Mouse (Mus musculus): ENCODE measurements around the gene Nucks1.

The Nucks1 gene

GRCm38 (mm10) chr1:131919052-131919451, 8.7 kb downstream of the Nucks1 start:
- no peak for DNase-seq (ENCODE audit: low read depth)

DNA sequence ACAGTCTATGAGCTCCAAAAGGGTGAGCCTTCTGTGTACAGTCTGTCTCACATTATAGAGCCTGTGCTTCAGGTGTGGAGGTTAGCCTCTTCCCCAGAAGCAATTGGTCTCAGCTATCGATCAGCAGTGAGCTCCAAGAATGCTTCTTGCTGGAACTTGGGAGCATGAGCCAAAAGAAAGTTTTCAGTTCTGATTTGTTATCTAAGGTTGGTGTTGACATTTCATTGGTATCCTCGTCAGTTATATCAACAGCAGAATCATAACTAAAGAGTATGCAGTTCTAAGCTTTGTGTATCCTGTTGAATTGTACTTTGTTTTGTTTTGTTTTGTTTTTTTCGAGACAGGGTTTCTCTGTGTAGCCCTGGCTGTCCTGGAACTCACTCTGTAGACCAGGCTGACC, 11.8 kb downstream of the Nucks1 start:
- DNase-seq (ENCODE audit: low read depth) = no peak

DNA sequence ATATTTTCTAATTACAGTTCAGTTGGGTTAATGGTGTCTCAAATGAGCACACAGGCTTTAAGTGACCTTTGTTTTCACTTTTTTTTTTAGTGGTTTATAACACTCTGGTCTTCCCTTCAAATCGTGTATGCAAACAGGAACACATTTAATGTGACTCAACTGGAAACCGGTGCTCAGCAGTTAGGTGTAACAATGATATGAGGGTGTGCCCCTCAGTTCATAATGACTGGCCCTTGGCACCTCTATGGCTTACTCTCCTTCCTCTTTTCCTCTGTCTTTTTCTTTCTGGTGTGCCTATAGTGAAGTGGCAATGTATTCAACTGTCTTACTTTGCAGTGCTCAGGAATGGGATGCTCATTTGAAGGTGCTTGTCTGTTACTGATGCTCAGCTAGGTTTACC, 23.1 kb downstream of the Nucks1 start:
- no peak for DNase-seq (ENCODE audit: low read depth)

DNA sequence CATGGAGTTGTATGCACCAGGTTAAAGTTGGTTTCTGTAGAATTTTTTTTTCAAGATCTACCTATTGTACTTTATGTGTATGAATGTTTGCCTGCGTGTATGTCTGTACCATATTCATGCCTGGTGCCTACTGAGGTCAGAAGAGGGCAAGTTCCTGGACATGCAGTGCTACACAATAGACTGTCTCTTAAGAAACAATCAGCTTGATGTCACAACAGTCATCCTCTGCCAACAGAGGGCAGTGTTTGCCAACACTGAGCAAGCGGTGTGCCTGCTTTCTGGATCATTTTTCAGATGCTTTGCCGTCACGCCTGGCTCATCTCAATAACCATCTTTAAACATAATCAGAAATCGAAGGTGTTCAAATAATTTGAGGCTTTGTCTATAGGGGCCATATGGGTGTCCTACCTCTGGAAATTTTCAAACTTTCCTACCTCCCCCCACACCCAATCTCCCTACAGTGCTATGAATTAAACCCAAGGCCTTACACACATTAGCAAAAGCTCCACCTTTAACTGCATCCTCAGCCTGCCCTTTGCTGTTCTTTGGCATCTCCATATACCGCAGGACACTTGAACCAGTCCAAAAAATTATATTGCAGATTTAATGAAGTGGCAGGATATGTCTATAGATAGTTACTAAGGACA, 27.4 kb downstream of the Nucks1 start:
- peak; percentile 78 for DNase-seq (ENCODE audit: low read depth)

GRCm38 (mm10) chr1:131938811-131939210, 28.5 kb downstream of the Nucks1 start:
- DNase-seq (ENCODE audit: low read depth) = no peak

DNA sequence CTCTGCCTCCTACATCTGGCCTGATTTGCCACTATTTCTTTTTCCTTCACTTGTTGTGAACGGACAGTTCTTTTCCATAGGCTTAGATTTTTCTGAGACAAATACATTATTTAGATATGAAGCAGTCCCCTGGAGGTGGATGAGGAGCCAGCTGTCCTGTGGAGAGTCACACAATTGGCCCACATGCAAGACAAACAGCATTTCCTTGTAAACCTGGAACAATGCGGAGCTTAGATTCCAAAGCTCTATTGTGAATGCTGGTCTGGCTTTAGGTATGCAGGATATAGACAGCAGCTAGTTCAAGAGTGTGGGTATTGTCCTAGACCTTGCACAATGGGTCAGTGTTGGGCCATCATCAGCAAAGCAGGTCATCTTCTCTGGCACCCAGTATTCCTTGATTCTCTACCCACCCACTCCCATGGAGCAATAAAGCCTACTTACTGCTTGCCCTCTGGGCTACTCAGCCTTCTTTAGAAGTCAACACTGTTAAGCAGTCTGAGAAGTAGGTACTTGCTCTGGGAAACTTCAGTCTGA, 30.4 kb downstream of the Nucks1 start:
- DNase-seq (ENCODE audit: low read depth) = no peak

GRCm38 (mm10) chr1:131941501-131941900, 31.2 kb downstream of the Nucks1 start:
- peak; percentile 72 for DNase-seq (ENCODE audit: low read depth)

DNA sequence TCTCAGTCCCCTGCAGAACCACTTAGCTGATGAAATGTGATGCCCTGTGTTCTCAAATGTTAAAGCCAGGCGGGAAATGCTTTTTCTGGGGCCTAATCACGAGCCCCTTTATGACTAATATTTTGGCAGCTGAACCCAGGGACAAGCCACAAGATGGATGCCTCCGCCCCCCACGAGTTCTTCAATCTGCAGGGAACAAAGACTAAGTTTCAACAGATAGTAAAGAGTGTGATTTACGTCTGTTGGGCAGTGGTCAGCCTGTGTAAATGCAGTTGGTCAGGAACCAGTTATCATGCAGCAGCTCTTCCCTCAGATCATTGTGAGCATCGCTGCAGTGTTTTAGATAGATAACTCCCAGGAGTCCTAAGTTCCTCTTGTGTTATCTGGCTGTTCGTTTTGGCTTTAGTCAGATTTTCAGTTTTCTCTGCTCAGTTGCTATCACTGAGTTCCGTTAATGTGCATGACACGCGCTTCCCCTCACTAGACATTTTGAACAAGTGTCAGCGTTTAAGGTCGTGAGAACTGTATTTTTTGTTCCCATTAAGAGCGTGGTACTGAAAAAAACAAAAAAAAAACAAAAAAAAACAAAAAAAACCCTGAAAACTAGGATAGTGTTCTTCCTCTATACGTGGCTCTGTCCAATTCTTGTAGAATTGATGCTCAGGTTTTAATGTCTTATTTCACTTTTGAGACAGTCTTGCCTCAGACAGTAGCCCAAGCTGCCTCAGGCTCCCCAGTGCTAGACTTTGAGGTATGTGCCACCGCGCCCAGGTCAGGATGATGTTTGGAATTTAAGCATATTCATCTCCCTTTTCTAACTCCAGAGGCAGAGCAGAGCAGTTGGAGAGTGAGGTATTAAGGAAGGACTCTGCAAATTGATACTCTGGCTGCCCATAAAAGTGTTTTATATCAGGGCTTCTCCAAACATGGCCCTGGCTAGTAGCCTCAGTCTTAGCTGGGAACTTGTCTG, 32.6 kb downstream of the Nucks1 start:
- DNase-seq (ENCODE audit: low read depth) = peak; percentile 86

DNA sequence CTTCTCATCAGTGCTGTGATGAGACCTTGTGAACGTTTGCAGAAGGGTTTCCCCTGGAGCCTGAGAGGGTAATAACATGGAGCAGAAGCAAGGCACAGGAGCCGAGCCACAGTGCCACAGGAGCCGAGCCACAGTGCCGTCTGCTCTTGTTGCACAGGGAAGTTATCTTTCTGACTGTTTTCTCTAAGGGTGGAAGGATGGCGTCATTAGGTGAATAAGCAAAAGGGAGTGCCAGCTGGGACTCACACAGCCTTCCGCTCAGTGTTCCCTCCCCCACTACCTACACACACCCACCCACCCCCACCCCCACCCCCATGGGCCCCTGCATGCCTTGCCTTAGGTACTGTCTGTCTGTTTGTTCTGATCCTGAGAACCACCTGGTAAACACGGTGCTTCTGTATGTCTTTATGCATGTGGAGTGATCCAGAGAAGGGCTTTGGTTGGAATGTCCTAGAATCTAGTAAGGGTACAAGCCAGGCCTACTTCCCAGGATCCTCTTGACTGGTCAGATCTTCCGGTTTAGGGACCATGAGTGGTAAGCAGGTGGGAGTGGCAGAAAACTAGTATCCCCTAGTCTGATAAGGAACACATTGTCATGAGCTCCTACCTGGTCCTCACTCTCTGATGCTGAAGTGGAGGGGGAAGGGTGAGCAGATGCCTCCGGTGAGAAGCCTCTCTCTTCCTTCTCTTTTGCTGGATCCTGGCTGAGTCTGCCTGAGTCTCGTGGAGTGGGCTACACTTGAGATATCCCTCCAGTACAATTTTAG, 35.5 kb downstream of the Nucks1 start:
- no peak for DNase-seq (ENCODE audit: low read depth)

DNA sequence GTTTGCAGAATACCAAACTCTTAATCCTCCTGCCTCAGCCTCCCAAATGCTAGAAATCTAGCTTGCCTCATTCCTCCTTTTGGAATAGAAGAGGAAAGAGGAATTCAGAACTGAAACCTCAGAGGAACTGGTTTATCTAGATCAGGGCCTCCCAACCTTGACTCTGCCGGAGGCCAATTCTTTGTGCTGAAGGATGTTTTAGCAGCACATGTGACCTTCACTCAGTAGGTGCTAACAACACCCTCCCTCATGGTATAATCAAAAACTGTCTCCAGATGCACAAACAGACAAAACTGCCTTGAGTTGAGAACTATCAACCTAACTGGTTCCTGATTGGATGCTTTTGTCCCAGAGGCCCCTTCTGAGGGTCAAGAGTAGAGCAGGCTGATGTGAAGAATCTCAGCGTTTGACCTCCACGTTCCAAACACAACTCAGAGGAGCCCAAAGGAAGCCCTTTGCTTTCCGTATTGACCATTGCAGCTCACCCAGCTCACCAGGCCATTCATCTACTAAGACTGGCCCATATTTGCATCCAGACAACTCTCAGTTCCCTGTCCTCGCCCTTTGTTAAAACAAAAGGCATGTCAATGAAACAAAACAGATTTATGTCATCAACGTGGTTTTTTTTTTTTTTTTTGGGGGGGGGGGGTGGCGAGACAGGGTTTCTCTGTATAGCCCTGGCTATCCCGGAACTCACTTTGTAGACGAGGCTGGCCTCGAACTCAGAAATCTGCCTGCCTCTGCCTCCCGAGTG, 36.3 kb downstream of the Nucks1 start:
- DNase-seq (ENCODE audit: low read depth) = no peak

GRCm38 (mm10) chr1:131947997-131948525, 37.7 kb downstream of the Nucks1 start:
- no peak for DNase-seq (ENCODE audit: low read depth)

GRCm38 (mm10) chr1:131954242-131954865, 44.0 kb downstream of the Nucks1 start:
- DNase-seq (ENCODE audit: low read depth) = peak; percentile 83

GRCm38 (mm10) chr1:131955131-131955757, 44.9 kb downstream of the Nucks1 start:
- DNase-seq (ENCODE audit: low read depth) = no peak

GRCm38 (mm10) chr1:131957416-131957815, 47.1 kb downstream of the Nucks1 start:
- no peak for DNase-seq (ENCODE audit: low read depth)

GRCm38 (mm10) chr1:131961004-131961403, 50.7 kb downstream of the Nucks1 start:
- no peak for DNase-seq (ENCODE audit: low read depth)

- no peak for DNase-seq (ENCODE audit: low read depth)
Observed at GRCm38 (mm10) chr1:131962606-131963084, 52.3 kb downstream of the Nucks1 start, which contains the start of gene Slc45a3. Gene Slc45a3, plus strand, starts transcription at chr1:131962967.

DNA sequence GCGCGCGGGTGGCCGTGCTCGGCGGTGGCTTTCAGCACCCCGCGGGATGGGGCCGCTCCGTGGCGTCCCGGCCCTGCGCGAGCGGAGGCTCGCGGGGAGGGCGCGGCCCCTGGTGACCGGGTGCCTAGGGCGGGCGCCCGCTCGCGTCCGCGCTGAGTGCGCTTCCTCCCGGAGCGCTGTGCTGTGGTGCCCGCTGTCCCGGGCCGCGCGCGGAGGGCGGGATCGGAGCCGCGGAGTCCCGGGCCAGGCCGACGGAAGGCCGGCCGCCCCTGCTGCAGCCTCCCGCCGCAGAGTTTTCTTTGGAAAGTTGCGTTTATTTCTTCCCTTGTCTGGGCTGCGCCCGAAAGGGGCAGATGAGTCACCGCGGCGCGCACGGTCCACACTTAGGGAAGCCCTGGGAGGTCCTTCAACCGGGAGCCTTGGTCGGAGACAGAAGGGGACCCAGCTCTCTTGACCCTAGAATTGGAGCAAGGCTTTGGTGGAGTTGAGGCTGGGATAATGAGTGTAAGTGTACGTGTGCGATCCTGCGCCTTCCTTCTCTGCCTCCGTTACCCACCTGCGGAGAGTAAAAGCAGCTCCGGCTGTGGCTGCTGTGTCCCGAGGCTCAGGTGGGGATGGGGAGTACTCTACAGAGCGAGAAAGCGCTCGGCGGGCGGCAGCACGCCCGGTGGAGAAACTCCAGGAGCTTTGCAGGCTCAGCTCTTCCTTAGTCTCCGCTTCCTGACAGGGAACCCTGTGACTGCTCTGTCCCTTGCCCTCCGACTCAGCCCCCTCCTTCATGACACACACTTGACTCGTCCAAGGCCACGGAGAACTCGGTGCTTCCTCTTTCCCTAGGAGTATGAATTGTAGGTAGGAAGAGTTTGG, 53.0 kb downstream of the Nucks1 start:
- no peak for DNase-seq (ENCODE audit: low read depth)

DNA sequence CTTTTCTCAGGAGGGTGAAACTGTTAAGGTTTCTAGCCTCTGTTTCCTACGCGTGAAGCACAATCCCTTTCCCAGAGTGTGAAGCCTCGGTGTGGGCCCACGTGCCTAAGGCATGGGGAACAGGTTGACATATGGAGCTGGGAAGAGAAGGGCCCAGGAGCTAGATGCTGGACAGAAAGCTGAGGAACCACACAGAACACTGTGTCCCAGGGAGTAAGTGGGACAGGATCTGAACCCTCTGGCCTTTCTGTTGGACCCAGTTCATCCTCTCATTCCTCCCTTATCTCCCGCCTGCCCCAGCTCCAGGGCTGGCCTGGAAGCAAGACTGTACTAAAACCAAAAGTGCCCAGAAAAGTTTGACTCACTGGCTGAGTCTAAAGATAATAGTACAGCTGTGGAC, 53.8 kb downstream of the Nucks1 start:
- no peak for DNase-seq (ENCODE audit: low read depth)

DNA sequence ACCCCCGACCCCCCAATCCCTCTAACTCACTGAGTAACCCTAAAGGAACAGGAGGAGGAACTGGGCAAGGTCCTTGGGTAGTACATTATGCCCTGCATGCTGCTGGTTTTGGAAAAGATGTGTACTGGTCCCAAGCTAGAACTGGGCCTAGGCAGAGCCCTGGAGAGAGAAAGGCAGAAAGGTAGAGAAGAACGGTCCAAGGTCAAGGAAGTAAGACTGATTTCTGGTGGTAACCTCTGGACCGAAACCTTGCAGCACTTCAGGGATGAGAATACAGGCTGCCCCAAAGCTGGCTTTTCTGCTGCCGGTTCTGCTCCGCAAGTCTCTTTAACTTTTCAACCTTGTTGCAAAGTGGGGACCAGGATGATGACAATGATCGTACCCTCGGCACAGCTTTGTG, 54.2 kb downstream of the Nucks1 start:
- DNase-seq (ENCODE audit: low read depth) = no peak
